Mouse (Mus musculus) embryonic fibroblast, embryonic 13.5 days (primary cell): ENCODE results near the gene Cnot1.

Source experiments
- CTCF ChIP-seq: IDR thresholded peaks from 2 replicates; pipeline ENCODE4 v1.5.1; 2011; ENCODE audit warnings: mild to moderate bottlenecking, control low read depth, low read length, moderate library complexity, borderline replicate concordance; ENCODE audit not compliant: insufficient read depth
- POLR2A ChIP-seq: IDR thresholded peaks from 2 replicates; pipeline ENCODE4 v1.6.1; 2011; ENCODE audit warnings: low read depth, mild to moderate bottlenecking, control low read depth, low read length, moderate library complexity

GRCm38 (mm10) chr8:95698179-95698578, 109.1 kb downstream of the Cnot1 start:
- TF ChIP-seq POLR2A: no peak
- TF ChIP-seq CTCF: no peak
